Mouse (Mus musculus): ENCODE measurements around the gene Ess2. TPM values are rescaled to one million over a fixed set of nuclear protein-coding genes. Genes with fewer than 3 reads are reported as not detected.
A peak's percentile ranks its signal among the peaks of the same experiment; 100 is the strongest.

Ess2 gene
- polyA plus RNA-seq, 1 experiment from 2014 or later: 12.5 TPM

DNA sequence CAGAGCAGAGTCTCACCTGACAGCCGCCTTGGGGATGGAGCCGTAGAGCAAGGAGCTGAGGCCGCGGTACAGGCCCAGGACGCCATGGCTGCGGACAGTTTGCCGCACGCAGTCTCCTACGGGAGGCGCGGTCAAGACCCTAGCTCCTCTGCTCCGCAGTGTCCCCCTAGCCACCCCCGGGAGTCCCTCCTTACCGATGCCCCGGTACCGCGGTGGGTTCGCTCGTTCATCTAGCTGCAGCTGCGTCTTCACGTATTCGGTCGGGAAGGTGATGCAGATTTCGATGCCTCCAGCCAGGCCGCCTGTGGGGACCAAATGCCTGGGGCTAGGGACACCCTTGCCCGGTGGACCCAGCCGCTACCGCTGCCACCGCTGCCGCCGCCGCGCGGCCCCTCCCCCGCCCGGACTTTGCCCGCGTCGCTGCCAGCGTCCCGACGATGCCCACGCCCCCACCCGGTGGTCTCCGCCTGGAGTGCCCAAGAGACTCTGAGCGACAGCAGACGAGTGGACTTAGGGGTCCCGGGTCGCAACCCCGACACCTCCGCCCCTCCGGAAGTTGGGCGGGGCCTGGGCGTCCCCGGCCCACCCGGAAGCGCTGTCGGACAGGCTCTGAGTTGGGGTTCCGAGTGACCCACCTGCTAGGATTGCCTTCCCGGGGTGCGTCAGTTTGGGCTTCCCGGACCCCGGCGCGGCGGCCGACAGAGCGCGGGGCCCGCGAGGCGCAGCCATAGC is 16.4 kb upstream of the Ess2 start:
- TF ChIP-seq CTCF (IDR thresholded peaks at IDR 0.05; ENCODE audit: low read depth): no peak
- H3K9ac ChIP-seq (ENCODE audit: low read depth, low read length): peak overlapping the region; percentile 76
- H3K4me3 ChIP-seq (ENCODE audit: low read depth, low read length): peak overlapping the region; percentile 86
- peak overlapping the region; percentile 98 for H3K27ac ChIP-seq (ENCODE audit: low read depth, low read length)
- H3K4me1 ChIP-seq (replicated peaks; ENCODE audit: control insufficient read depth, insufficient read depth, low read length): 0 out of 2 replicates have a peak, but pooled peaks cover 4% of the 10 kb centered on the region
- under 1% methylated on average over 72 of the region's 72 CpGs for WGBS
- peaks cover 17% of the 10 kb centered on the region; the same call in 1 of the 2 replicates for H3K36me3 ChIP-seq (ENCODE audit: control insufficient read depth, insufficient read depth)
- peaks cover 3% of the 10 kb centered on the region; the same call in 1 of the 2 replicates for H3K27me3 ChIP-seq (replicated peaks; ENCODE audit: control insufficient read depth, insufficient read depth, low read length)
- peak overlapping the region; percentile 97 for H3K4me2 ChIP-seq (replicated peaks; ENCODE audit: low read depth)
- peak; percentile 12 for ATAC-seq
- H3K9me3 ChIP-seq (ENCODE audit: control insufficient read depth): no peaks in the 10 kb centered on the region

DNA sequence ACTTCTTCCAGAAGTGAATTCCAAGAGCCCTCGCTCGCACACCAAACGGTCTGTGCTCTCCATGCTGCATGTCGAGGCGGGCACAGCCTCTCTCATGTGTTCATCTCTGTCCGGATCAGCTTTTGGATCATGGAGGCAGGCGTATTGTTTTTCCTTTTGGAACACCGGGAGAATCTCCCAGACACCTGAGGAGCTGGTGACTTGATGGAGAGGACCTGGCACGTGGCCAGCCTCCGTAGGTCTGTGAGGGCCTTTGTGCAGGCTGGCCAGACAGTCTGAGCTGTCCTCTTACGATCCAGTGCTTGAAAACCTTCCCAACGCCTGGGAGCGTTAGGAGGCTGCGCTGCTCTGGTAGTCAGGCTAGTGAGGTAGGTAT is 11.0 kb upstream of the Ess2 start:
- peak; percentile 13 for ATAC-seq
- peaks cover 17% of the 10 kb centered on the region; the same call in 1 of the 2 replicates for H3K36me3 ChIP-seq (ENCODE audit: control insufficient read depth, insufficient read depth)
- peak overlapping the region; percentile 74 for H3K9ac ChIP-seq (ENCODE audit: low read depth, low read length)
- under 1% methylated on average over 14 of the region's 14 CpGs for WGBS
- H3K27ac ChIP-seq (ENCODE audit: low read depth, low read length): peak overlapping the region; percentile 80
- H3K9me3 ChIP-seq (ENCODE audit: control insufficient read depth): no peaks in the 10 kb centered on the region
- H3K4me1 ChIP-seq (replicated peaks; ENCODE audit: control insufficient read depth, insufficient read depth, low read length): peaks cover 11% of the 10 kb centered on the region
- H3K4me2 ChIP-seq (replicated peaks; ENCODE audit: low read depth): peak overlapping the region; percentile 75
- no peak for TF ChIP-seq CTCF (IDR thresholded peaks at IDR 0.05; ENCODE audit: low read depth)
- peaks cover 12% of the 10 kb centered on the region for H3K27me3 ChIP-seq (replicated peaks; ENCODE audit: control insufficient read depth, insufficient read depth, low read length)
- H3K4me3 ChIP-seq (ENCODE audit: low read depth, low read length): peak overlapping the region; percentile 63

DNA sequence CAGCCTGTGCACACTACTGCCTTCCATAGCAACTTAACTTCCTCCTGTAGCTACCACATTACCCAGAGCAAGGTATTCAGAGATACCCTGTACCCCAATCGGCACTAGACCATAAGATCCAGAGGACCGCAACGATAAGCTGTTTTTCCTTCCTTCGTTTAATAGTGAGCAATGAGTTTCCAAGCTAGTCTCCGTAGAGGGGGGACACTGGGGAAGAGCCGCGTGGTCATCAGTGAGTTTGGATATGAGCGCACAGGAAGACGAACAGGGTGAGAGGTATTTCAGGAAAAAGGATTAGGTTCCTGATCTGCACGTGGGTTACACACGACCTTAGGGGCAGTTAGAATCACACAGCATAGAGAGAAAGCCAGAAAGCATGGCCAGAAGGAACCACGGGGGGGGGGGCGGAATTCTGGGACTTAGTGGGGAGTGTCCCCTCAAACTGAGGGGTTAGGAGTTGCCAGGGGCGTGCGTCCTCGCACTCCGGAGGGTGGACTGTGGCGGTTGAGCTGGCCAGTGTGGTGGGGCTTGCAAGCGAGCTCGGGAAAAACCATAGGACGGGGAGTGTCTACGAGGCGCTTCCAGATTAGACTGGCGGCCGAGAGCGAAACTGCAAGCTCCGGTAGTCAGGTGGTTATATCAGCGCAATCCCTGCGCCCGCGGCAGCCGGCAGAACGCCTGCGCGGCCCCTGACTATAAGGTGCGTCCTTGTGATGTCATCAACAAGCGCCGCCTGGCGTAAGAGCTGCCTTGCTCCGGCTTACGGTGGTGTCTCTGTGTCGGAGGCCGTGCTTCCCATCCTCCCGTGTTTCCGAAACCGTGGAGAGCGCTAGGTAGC is 10.4 kb upstream of the Ess2 start:
- H3K4me3 ChIP-seq (ENCODE audit: low read depth, low read length): peak overlapping the region; percentile 63
- H3K4me1 ChIP-seq (replicated peaks; ENCODE audit: control insufficient read depth, insufficient read depth, low read length): peaks cover 7% of the 10 kb centered on the region
- peak overlapping the region; percentile 75 for H3K4me2 ChIP-seq (replicated peaks; ENCODE audit: low read depth)
- no peaks in the 10 kb centered on the region for H3K9me3 ChIP-seq (ENCODE audit: control insufficient read depth)
- peak overlapping the region; percentile 80 for H3K27ac ChIP-seq (ENCODE audit: low read depth, low read length)
- H3K9ac ChIP-seq (ENCODE audit: low read depth, low read length): peak overlapping the region; percentile 74
- 1% methylated on average over 46 of the region's 47 CpGs for WGBS
- peaks cover 18% of the 10 kb centered on the region for H3K27me3 ChIP-seq (replicated peaks; ENCODE audit: control insufficient read depth, insufficient read depth, low read length)
- peaks cover 16% of the 10 kb centered on the region; the same call in 1 of the 2 replicates for H3K36me3 ChIP-seq (ENCODE audit: control insufficient read depth, insufficient read depth)
- peak; percentile 91 for ATAC-seq
- TF ChIP-seq CTCF (IDR thresholded peaks at IDR 0.05; ENCODE audit: low read depth): peak; percentile 73

DNA sequence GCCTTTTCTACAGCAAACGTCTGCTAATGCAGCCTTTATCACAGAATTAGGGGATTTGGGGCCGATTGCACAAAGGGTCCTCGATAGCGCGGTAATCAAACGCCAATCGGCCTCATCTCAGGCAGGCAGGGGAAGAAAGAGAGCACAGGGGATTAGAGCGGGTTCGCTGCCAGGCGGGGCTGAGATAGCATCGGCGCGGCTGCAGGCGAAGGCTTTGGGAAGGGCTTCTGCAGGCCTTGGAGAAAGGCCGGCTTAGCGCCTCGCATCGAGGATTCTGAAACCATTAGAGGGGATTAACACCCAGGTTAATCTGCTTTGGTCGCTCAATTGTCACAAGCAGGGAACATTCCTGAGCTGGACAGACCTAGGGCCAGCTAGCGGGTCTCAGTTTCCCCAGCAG is 9.4 kb upstream of the Ess2 start:
- no peak for ATAC-seq
- no peaks in the 10 kb centered on the region for H3K9me3 ChIP-seq (ENCODE audit: control insufficient read depth)
- 23% methylated on average over 20 of the region's 20 CpGs for WGBS
- no peak overlapping the region for H3K27ac ChIP-seq (ENCODE audit: low read depth, low read length)
- TF ChIP-seq CTCF (IDR thresholded peaks at IDR 0.05; ENCODE audit: low read depth): no peak
- no peak overlapping the region for H3K9ac ChIP-seq (ENCODE audit: low read depth, low read length)
- H3K36me3 ChIP-seq (ENCODE audit: control insufficient read depth, insufficient read depth): peaks cover 8% of the 10 kb centered on the region; the same call in 1 of the 2 replicates
- peak overlapping the region; percentile 75; the same call in 1 of the 2 replicates for H3K4me2 ChIP-seq (replicated peaks; ENCODE audit: low read depth)
- H3K27me3 ChIP-seq (replicated peaks; ENCODE audit: control insufficient read depth, insufficient read depth, low read length): peaks cover 28% of the 10 kb centered on the region
- H3K4me3 ChIP-seq (ENCODE audit: low read depth, low read length): no peak overlapping the region
- peaks cover 7% of the 10 kb centered on the region for H3K4me1 ChIP-seq (replicated peaks; ENCODE audit: control insufficient read depth, insufficient read depth, low read length)

DNA sequence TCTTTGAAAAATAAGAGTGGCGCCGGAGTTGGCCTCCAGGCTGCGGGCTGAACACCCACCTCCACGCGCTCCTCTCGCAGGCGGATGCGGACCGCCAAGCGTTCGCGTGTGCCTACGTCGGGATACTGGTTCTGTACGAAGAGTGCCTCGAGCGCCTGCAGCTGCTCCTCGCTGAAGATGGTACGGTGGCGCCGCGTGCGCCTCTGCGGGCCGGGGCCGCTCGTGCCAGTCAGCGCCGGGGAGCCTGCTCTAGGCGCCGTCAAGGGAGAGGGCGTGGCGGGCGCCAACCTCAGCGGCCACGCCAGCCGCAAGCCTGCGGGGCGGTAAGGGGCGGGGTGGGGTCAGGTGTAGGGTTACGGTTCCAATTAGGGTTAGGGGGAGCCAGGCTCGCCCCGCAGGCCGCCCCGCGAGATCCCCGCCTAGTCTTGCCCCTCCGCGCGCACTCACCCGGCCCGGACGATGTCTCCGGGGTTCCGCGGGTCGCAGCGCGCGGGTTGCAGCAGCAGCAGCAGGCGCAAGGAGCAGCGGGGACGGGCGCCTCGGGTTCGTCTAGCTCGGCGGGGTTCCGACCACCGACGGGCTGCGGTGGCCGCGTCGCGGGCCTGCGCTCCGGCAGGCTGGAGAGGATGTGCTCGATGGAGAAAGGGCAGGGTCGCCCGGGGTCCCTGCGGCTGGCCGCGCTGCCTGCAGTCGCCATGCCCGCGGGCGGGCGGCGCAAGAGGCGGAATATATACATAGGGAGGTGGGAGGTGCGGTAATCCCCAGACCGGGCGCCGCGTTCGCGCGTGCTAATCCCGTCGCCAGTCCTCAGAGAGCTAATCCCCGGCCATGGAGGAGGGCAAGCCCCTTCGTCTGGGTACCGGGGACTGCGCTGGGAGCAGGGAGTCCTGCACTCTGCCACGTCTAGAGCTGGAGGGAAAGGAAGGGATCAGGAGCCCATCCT is 3.4 kb upstream of the Ess2 start, which contains the start of gene Gsc2:
Gene Gsc2 (minus strand): TSS at position 753 of the 943 bp plus-strand sequence.
- H3K36me3 ChIP-seq (ENCODE audit: control insufficient read depth, insufficient read depth): no peaks in the 10 kb centered on the region
- H3K9ac ChIP-seq (ENCODE audit: low read depth, low read length): peak within 1 kb of the TSS; percentile 22; the same call in 1 of the 2 replicates
- no peak within 1 kb of the TSS for H3K27ac ChIP-seq (ENCODE audit: low read depth, low read length)
- no peaks in the 10 kb centered on the region for H3K9me3 ChIP-seq (ENCODE audit: control insufficient read depth)
- no peak for TF ChIP-seq CTCF (IDR thresholded peaks at IDR 0.05; ENCODE audit: low read depth)
- H3K4me2 ChIP-seq (replicated peaks; ENCODE audit: low read depth): peak within 1 kb of the TSS; percentile 66
- peak; percentile 12; the same call in 1 of the 2 replicates for ATAC-seq
- H3K27me3 ChIP-seq (replicated peaks; ENCODE audit: control insufficient read depth, insufficient read depth, low read length): peaks cover 60% of the 10 kb centered on the region
- peak within 1 kb of the TSS; percentile 43 for H3K4me3 ChIP-seq (ENCODE audit: low read depth, low read length)
- peaks cover 5% of the 10 kb centered on the region; the same call in 1 of the 2 replicates for H3K4me1 ChIP-seq (replicated peaks; ENCODE audit: control insufficient read depth, insufficient read depth, low read length)
- WGBS: under 1% methylated on average over 101 of the region's 106 CpGs
